Mouse (Mus musculus) small intestine, adult 10 weeks (tissue): Measurements from ENCODE around the gene Cldn10. TPM values are rescaled to one million over a fixed set of nuclear protein-coding genes. Genes with fewer than 3 reads are reported as not detected.

Experiments used
- polyA plus RNA-seq: library from polyadenylated mRNA; stranded (reverse); fragments of 350-450 nt; fragmentation: Illumina TruSeq; extraction: RNeasy Lipid Tissue Mini Kit (QIAGEN cat#74804); gene quantifications from one replicate; pipeline ENCODE4 v1.2.3, GENCODE M21; 2014; ENCODE audit warnings: low replicate concordance

Cldn10 gene
- polyA plus RNA-seq = 2.5 TPM

GRCm38 (mm10) chr14:118787621-118788020 lies at the start of gene Cldn10:
Gene Cldn10 (plus strand): TSS chr14:118787908.

Other genes with a start within 250 kb of the Cldn10 start
- 1.7 TPM for gene Abcc4, start 81.7 kb upstream of the Cldn10 start, polyA plus RNA-seq
- 3.2 TPM for gene Dzip1, start 137.6 kb downstream of the Cldn10 start, polyA plus RNA-seq
- 118 TPM for gene Dnajc3, start 150.1 kb downstream of the Cldn10 start, polyA plus RNA-seq